Mouse (Mus musculus) neural tube, embryonic 11.5 days (tissue): ENCODE data around the gene Arpc3. TPM values are rescaled to one million over a fixed set of nuclear protein-coding genes. Genes with fewer than 3 reads are reported as not detected.

Experiments
- ATAC-seq: fragments of 200-750 bp; cut with Nextera tagmentation; 2 replicates; pipeline ENCODE4 v1.8.0; 2017; ENCODE audit warnings: moderate number of reproducible peaks, mild to moderate bottlenecking, moderate TSS enrichment, moderate library complexity; ENCODE audit not compliant: insufficient read depth, low FRiP score, low TSS enrichment
- DNase-seq: peaks from one replicate; pipeline ENCODE4 v3.0.0-alpha.2; 2015; ENCODE audit warnings: low spot score
- H3K27ac ChIP-seq: fragments of 300-500 bp; sonication (generic); 2 replicates; pipeline ENCODE4 v1.5.1; 2014; ENCODE audit warnings: low read depth, mild to moderate bottlenecking, low read length
- H3K27me3 ChIP-seq: fragments of 300-500 bp; sonication (generic); 2 replicates; pipeline ENCODE4 v1.6.1; 2014; ENCODE audit warnings: mild to moderate bottlenecking, low read length, mixed read lengths; ENCODE audit not compliant: control insufficient read depth, insufficient read depth
- H3K36me3 ChIP-seq: fragments of 300-500 bp; sonication (generic); 2 replicates; pipeline ENCODE4 v1.6.1; 2014; ENCODE audit warnings: mild to moderate bottlenecking, low read length, moderate library complexity, mixed read lengths; ENCODE audit not compliant: control insufficient read depth, insufficient read depth
- H3K4me1 ChIP-seq: fragments of 300-500 bp; sonication (generic); 2 replicates; pipeline ENCODE4 v1.6.1; 2014; ENCODE audit warnings: low read length, mixed read lengths; ENCODE audit not compliant: control insufficient read depth, insufficient read depth
- H3K4me2 ChIP-seq: fragments of 300-500 bp; sonication (generic); 2 replicates; pipeline ENCODE4 v1.6.1; 2014; ENCODE audit warnings: low read depth, mild to moderate bottlenecking, moderate library complexity
- H3K4me3 ChIP-seq: fragments of 300-500 bp; sonication (generic); 2 replicates; pipeline ENCODE4 v1.5.1; 2014; ENCODE audit warnings: low read depth, low read length
- H3K9ac ChIP-seq: fragments of 300-500 bp; sonication (generic); 2 replicates; pipeline ENCODE4 v1.6.1; 2014; ENCODE audit warnings: mild to moderate bottlenecking, low read length
- H3K9me3 ChIP-seq: fragments of 300-500 bp; sonication (generic); 2 replicates; pipeline ENCODE4 v1.6.1; 2016; ENCODE audit warnings: low read length; ENCODE audit not compliant: control insufficient read depth
- WGBS: fragments of 180-500 bp; shearing (Covaris S2); extraction: QIAGEN DNeasy Blood & Tissue Kit; methylation state at CpG from one replicate; pipeline ENCODE4 v1.1.7; 2014; 5-methylcytosine and 5-hydroxymethylcytosine counted together
- polyA plus RNA-seq: library from polyadenylated mRNA; unstranded; fragments of >200 nt; fragmentation: Nextera tagmentation; extraction: Ambion mirVana; gene quantifications from 2 replicates; pipeline ENCODE4 v1.2.1, GENCODE M21; 2014

The Arpc3 gene
- polyA plus RNA-seq, 1 experiment from 2014 or later = 67.4 TPM

- 95% methylated on average over 12 of the region's 12 CpGs for WGBS
- Histone ChIP-seq H3K4me2 (no peak overlapping the region), H3K36me3 (peaks cover 51% of the 10 kb centered on the region)
These were observed 48.5 kb downstream of the Arpc3 start for GRCm38 (mm10) chr5:122440095-122440630.

GRCm38 (mm10) chr5:122444492-122444891 lies 52.8 kb downstream of the Arpc3 start:
- Histone ChIP-seq H3K27me3 (no peaks in the 10 kb centered on the region), H3K4me2 (no peak overlapping the region), H3K27ac (no peak overlapping the region), H3K4me3 (no peak overlapping the region), H3K9me3 (no peaks in the 10 kb centered on the region), H3K4me1 (no peaks in the 10 kb centered on the region), H3K36me3 (peaks cover 35% of the 10 kb centered on the region), H3K9ac (no peak overlapping the region)
- ATAC-seq (no peak), DNase-seq (no peak)
- WGBS = 92% methylated on average over 10 of the region's 10 CpGs

More at GRCm38 (mm10) chr5:122440095-122440630, 48.5 kb downstream of the Arpc3 start:
- Histone ChIP-seq H3K27me3 (no peaks in the 10 kb centered on the region), H3K27ac (no peak overlapping the region), H3K9me3 (no peaks in the 10 kb centered on the region), H3K4me3 (no peak overlapping the region), H3K9ac (no peak overlapping the region), H3K4me1 (no peaks in the 10 kb centered on the region)
- DNase-seq = no peak
- ATAC-seq = no peak

GRCm38 (mm10) chr5:122445051-122445610 lies 53.5 kb downstream of the Arpc3 start:
- Histone ChIP-seq H3K27me3 (no peaks in the 10 kb centered on the region), H3K9ac (no peak overlapping the region), H3K36me3 (peaks cover 29% of the 10 kb centered on the region), H3K4me1 (peaks cover 3% of the 10 kb centered on the region; the same call in 1 of the 2 replicates), H3K9me3 (no peaks in the 10 kb centered on the region), H3K4me2 (no peak overlapping the region), H3K4me3 (no peak overlapping the region), H3K27ac (no peak overlapping the region)
- ATAC-seq (no peak), DNase-seq (no peak)
- 92% methylated on average over 11 of the region's 11 CpGs for WGBS

GRCm38 (mm10) chr5:122447857-122448256 lies 56.2 kb downstream of the Arpc3 start:
- no peak overlapping the region for H3K9ac ChIP-seq
- no peak overlapping the region for H3K4me2 ChIP-seq
- no peak overlapping the region for H3K4me3 ChIP-seq
- peaks cover 3% of the 10 kb centered on the region; the same call in 1 of the 2 replicates for H3K4me1 ChIP-seq
- H3K36me3 ChIP-seq = peaks cover 15% of the 10 kb centered on the region
- no peaks in the 10 kb centered on the region for H3K27me3 ChIP-seq
- ATAC-seq (no peak), DNase-seq (no peak)
- 94% methylated on average over 8 of the region's 8 CpGs for WGBS
- no peaks in the 10 kb centered on the region for H3K9me3 ChIP-seq
- no peak overlapping the region for H3K27ac ChIP-seq

- Histone ChIP-seq H3K9ac (no peak overlapping the region), H3K27me3 (no peaks in the 10 kb centered on the region), H3K4me3 (no peak overlapping the region), H3K27ac (no peak overlapping the region), H3K36me3 (peaks cover 16% of the 10 kb centered on the region), H3K9me3 (no peaks in the 10 kb centered on the region), H3K4me2 (no peak overlapping the region), H3K4me1 (peaks cover 3% of the 10 kb centered on the region; the same call in 1 of the 2 replicates)
- ATAC-seq (no peak), DNase-seq (no peak)
- WGBS = 84% methylated on average over 5 of the region's 5 CpGs
These were observed 57.2 kb downstream of the Arpc3 start for GRCm38 (mm10) chr5:122448869-122449268.

- Histone ChIP-seq H3K9ac (no peak overlapping the region), H3K4me1 (peaks cover 3% of the 10 kb centered on the region; the same call in 1 of the 2 replicates)
- 44% methylated on average over 7 of the region's 7 CpGs for WGBS
These were observed 58.3 kb downstream of the Arpc3 start for GRCm38 (mm10) chr5:122449946-122450345.

GRCm38 (mm10) chr5:122450913-122451317 lies 59.2 kb downstream of the Arpc3 start:
- WGBS = 74% methylated on average over 5 of the region's 5 CpGs
- Histone ChIP-seq H3K27ac (no peak overlapping the region), H3K4me3 (no peak overlapping the region), H3K9ac (no peak overlapping the region), H3K27me3 (no peaks in the 10 kb centered on the region), H3K36me3 (peaks cover 19% of the 10 kb centered on the region), H3K4me2 (no peak overlapping the region), H3K4me1 (peaks cover 3% of the 10 kb centered on the region; the same call in 1 of the 2 replicates), H3K9me3 (no peaks in the 10 kb centered on the region)
- ATAC-seq (no peak), DNase-seq (no peak)

More at GRCm38 (mm10) chr5:122449946-122450345, 58.3 kb downstream of the Arpc3 start:
- Histone ChIP-seq H3K27me3 (no peaks in the 10 kb centered on the region), H3K4me3 (no peak overlapping the region), H3K36me3 (peaks cover 14% of the 10 kb centered on the region), H3K27ac (no peak overlapping the region), H3K9me3 (no peaks in the 10 kb centered on the region), H3K4me2 (no peak overlapping the region)
- no peak for DNase-seq
- no peak for ATAC-seq

- DNase-seq (no peak), ATAC-seq (no peak)
- no peaks in the 10 kb centered on the region for H3K27me3 ChIP-seq
- H3K4me1 ChIP-seq = peaks cover 3% of the 10 kb centered on the region; the same call in 1 of the 2 replicates
- H3K36me3 ChIP-seq = peaks cover 19% of the 10 kb centered on the region
- H3K4me2 ChIP-seq = no peak overlapping the region
- no peak overlapping the region for H3K9ac ChIP-seq
- H3K27ac ChIP-seq = no peak overlapping the region
- 91% methylated on average over 5 of the region's 5 CpGs for WGBS
- H3K4me3 ChIP-seq = no peak overlapping the region
- H3K9me3 ChIP-seq = no peaks in the 10 kb centered on the region
These were observed 59.6 kb downstream of the Arpc3 start for GRCm38 (mm10) chr5:122451324-122451723.

- Histone ChIP-seq H3K36me3 (peaks cover 17% of the 10 kb centered on the region), H3K4me2 (no peak overlapping the region), H3K9ac (no peak overlapping the region), H3K27ac (no peak overlapping the region), H3K4me1 (peaks cover 3% of the 10 kb centered on the region; the same call in 1 of the 2 replicates), H3K9me3 (no peaks in the 10 kb centered on the region), H3K27me3 (no peaks in the 10 kb centered on the region), H3K4me3 (no peak overlapping the region)
- WGBS = 87% methylated on average over 7 of the region's 7 CpGs
- ATAC-seq = no peak
- DNase-seq = no peak
These were observed 60.5 kb downstream of the Arpc3 start for GRCm38 (mm10) chr5:122452194-122452593.
